Mouse (Mus musculus): ENCODE results near the gene Gbp4. TPM values are rescaled to one million over a fixed set of nuclear protein-coding genes. Genes with fewer than 3 reads are reported as not detected.
"Not testable (repeated sequence)": the region's sequence is repeated elsewhere in the genome, so short reads cannot be mapped to it uniquely, and the experiment has no call there.

Gene Gbp4
- total RNA-seq (2021), result 1 to 10 TPM; 1.1 to 2.2 TPM

- intact Hi-C loops (cut with DNase I); DNase-seq (ENCODE audit: low spot score in 2 of 2): not testable (repeated sequence)
Observed at GRCm38 (mm10) chr5:105139409-105140088, at the start of gene Gbp4, which contains the start of the genes Gbp9 and Gbp8. TSS of gene Gbp4 (minus strand) at chr5:105139586. TSS of gene Gbp9 (minus strand) at chr5:105139539. TSS of gene Gbp8 (minus strand) at chr5:105139540.

DNA sequence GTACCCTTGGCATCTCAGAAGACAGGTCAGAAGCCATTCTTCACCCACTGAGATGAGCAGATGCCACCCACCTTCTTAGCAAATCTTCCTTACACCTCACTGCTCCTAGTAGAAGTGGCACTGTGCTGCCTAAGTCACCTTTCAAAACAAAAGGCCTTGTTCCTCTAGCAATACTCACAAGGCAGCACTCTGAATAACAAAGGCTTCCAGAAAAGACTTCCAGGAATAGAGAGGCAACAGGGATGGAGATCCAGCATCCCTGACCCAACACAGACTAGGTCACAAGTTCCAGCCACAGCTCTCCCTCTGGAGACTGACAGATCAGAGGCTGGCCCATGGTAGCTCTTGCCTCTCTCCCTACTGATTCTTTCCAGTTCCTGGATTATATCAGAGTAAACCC lies 42.1 kb upstream of the Gbp4 start:
- DNase-seq (ENCODE audit: low spot score in 2 of 2), result no peak
- intact Hi-C loops (cut with DNase I), result no loop called here

GRCm38 (mm10) chr5:105156582-105156981 lies 17.2 kb upstream of the Gbp4 start:
- intact Hi-C loops (cut with DNase I), result no loop called here
- DNase-seq (ENCODE audit: low spot score in 2 of 2), result no peak

DNA sequence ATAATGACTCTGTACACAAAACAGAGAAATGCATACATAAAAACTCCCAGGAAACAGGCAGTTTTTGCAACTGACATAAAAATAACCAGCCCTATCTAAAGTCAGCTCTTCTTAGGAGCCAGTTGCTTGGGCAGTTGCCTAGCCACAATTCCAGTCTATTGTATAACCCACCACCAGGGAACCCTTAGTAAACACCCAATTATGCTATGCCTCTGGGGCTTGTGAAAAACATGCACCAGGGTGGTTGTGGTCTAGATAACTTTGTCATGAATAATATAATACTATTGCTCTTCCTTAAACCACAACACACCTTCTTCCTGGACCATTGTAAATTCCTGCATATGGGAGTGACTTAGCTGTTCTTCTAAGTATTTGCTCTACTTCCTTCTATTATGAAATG lies 14.7 kb upstream of the Gbp4 start:
- intact Hi-C loops (cut with DNase I), result no loop called here
- DNase-seq (ENCODE audit: low spot score in 2 of 2), result no peak

DNA sequence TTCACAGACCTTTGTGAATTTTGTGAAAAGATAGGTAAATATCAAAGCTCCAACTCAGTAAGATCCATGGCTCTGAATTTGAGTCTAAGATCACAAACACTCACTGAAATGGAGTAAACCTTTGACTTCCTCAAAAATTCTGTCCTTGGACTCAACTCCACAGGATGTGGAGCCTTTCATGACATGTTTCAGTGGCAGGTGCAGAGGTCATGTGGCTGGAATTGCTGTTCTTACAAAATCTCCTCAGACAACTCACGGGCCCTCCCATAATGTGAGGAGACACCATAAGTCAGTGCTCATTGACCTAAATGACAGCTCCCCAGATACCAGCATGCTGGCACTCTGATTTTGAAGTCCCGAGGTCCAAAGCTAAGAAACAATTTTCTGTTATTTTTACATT lies 8.7 kb upstream of the Gbp4 start:
- DNase-seq (ENCODE audit: low spot score in 2 of 2); intact Hi-C loops (cut with DNase I): not testable (repeated sequence)

DNA sequence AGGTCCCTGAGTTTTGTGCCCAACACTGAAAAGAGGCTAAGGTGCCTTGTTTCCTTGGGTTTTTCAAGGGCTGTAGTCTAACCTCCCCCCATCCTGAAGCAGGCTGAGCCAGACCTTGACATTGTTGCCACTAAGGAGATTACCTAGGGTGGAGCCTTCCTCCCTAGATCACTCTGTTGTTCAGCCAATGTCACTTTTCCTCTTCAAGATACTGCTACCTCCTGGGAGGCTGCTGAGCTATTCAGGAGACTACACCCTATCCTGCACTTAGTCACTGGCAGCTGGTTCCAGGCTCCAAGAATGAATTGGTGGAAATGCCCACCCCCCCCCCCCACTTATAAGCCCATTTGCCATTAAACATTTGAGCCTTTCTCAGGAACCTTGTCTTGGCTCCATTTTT lies 7.1 kb upstream of the Gbp4 start:
- intact Hi-C loops (cut with DNase I), result no loop called here

DNA sequence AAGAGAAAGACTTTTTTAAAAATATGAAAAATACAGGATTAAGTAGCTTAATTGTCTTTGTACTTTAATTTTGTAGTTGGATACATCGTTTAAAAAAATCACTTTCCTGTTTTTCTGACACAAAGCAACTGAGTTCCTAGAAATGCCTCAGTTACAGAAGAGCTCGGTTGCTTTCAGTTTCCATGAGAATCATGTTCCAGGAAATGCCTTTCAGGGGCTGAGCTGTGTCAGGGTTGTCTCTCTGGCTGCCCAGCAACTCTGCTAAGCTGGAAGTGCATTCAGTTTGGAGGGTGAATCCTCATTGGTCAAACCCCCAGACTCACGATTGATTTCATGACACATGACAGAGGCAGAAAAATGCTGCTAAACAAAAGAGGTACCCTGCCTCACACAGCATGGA lies 6.3 kb upstream of the Gbp4 start:
- intact Hi-C loops (cut with DNase I); DNase-seq (ENCODE audit: low spot score in 2 of 2): not testable (repeated sequence)

More for the DNA sequence above, 7.1 kb upstream of the Gbp4 start:
- DNase-seq (ENCODE audit: low spot score in 2 of 2), result no peak

GRCm38 (mm10) chr5:105140089-105140810 lies 864 bp upstream of the Gbp4 start:
- DNase-seq (ENCODE audit: low spot score in 2 of 2); intact Hi-C loops (cut with DNase I): not testable (repeated sequence)

DNA sequence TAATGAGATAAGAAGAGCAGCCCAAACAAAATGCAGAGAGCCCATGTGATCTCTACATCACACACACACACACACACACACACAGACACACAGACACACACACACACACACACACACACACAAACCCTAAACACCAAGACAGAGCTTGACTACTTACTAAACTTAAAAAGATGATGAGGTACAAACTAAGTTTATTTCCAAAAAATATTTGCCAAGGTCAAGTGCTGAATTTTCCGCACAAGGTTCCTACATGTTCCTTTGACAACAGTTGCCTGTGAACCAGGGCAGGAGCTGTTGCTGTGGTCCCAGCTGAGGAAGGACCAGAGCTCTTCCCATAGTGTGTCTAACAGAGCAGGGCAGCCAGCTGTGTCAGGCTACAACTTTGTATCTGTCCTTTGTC lies 480 bp downstream of the Gbp4 start:
- intact Hi-C loops (cut with DNase I), result no loop called here
- no peak for DNase-seq (ENCODE audit: low spot score in 2 of 2)

- intact Hi-C loops (cut with DNase I); DNase-seq (ENCODE audit: low spot score in 2 of 2): not testable (repeated sequence)
Observed at GRCm38 (mm10) chr5:105136706-105137304, 2.6 kb downstream of the Gbp4 start.

DNA sequence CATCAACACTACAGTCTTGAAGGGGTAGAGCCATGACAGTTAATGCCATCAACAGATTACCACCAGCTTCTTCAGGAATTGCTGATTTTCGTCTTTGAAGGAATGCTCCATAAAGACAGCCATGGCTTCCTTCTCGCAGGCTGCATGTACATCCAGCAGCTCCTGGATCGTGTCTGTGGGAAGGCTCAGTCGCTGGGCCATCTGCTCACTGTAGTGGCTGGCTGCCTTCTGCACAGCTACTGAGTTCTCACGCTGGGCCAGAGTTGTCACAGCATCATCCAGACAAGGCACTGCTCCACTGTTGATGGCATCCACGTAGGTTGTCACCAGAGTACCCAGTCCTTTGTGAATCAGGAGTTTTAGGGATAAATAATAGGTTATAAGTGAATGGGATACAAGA lies 17.7 kb downstream of the Gbp4 start:
- intact Hi-C loops (cut with DNase I), result not testable (repeated sequence)
- DNase-seq (ENCODE audit: low spot score in 2 of 2), result peak; percentile 11 to 19

DNA sequence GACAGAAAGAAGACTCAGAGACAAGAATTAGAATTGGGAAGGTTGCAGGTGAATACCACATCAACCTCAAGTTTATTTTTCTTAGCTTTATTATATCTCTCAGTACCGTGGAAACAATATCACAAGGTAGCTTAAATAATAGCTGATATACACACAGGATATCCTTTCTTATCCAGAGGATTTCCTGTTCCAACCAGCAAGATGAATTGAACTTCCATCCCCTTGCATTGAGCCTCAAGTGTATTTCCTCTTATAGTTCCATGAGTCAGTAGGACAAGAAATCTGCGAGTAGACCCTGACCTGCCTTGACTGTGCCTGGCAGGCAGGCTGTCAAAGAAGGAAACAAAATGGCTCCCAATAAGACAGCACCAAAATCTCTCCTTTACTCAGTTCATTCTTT lies 23.6 kb downstream of the Gbp4 start:
- DNase-seq (ENCODE audit: low spot score in 2 of 2), result no peak
- intact Hi-C loops (cut with DNase I), result no loop called here

DNA sequence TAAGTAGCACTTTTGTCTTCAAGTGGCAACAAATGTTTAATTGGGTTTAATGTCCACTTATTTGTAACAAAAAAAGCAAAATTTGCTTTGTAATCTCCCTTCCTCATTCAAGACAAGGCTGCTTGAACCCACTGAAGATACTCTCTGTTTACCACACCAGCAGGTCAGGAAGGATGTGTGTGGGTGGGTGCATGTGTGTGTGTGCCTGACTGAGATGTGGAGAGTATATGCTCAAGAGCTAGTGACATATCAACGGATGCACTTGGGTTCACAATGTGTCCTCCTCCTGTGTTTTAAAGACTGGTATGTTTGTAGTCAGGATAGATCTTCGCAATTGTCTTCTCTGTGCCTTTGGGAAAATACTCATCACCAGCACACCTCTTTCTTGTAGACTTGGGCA lies 24.7 kb downstream of the Gbp4 start:
- intact Hi-C loops (cut with DNase I), result no loop called here
- DNase-seq (ENCODE audit: low spot score in 2 of 2), result no peak

DNA sequence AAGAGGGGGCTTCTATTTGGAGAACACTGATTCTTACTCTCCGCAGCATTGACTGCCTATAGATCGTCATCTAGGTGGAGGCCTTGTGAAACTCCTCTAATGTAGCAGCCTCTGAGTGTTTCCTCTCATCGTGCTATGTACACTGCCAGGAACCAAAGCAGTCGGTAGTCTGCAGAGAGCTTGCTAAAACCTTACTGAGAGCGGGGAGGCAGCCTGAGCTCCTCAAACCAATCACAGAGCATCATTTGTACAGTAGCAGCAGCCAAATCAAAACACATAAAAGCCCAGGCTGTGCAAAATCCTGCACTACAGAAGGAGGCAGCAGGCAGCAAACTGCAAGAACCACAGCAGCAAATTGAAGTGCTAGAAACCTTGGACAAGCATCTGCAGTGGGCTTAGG lies 25.7 kb downstream of the Gbp4 start:
- no peak for DNase-seq (ENCODE audit: low spot score in 2 of 2)
- intact Hi-C loops (cut with DNase I), result no loop called here

DNA sequence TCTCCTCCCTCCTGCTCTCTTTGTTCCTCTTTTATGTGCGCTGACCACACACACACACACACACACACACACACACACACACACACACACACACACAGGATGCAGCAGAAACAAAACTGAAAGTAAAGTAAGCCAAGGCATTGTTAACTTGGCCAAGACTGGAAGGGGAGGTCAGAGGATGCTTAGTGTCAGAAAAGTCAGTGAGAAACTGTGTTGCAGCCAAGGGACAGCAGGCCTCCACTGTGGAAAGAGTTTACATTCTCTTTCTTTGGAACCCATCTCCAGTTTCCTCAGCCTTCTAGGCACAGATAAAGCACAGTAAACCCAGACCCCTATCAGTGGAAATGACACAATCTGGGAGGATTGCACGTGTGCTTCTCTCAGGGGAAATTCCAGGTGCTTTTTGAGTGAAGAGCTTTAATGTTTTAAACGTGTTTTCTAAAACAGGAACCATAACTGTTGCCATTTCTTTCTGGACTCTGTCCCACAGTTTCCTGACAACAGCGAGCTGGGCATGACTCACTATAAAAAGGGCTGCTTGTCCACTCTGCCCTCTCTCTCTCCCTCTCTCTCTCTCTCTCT lies 29.0 kb downstream of the Gbp4 start:
- peak in 1 of 2 experiments; percentile 14 for DNase-seq (ENCODE audit: low spot score in 2 of 2)
- intact Hi-C loops (cut with DNase I), result not testable (repeated sequence)

GRCm38 (mm10) chr5:105109775-105110174 lies 29.6 kb downstream of the Gbp4 start:
- DNase-seq (ENCODE audit: low spot score in 2 of 2); intact Hi-C loops (cut with DNase I): not testable (repeated sequence)

GRCm38 (mm10) chr5:105105689-105106088 lies 33.7 kb downstream of the Gbp4 start:
- DNase-seq (ENCODE audit: low spot score in 2 of 2); intact Hi-C loops (cut with DNase I): not testable (repeated sequence)

DNA sequence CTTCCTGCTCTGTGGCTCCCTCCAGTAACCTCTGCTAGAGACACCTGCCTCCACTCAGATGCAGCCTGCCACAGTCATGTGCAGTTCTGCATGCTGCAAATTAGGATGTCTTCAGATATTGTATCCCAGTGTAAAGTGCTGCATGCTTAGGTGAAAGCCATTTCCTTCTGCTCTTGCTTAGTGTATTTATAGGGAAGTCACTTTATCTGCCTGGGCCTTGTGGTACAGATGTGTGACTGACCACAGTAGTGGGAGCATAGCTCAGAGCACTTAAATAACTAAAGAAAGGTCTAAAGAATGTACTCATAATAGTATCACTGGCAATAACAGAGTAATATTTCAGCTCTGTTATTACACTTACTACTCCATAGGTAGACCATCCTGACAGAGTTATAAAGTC lies 57.5 kb downstream of the Gbp4 start:
- no peak for DNase-seq (ENCODE audit: low spot score in 2 of 2)
- intact Hi-C loops (cut with DNase I), result no loop called here

DNA sequence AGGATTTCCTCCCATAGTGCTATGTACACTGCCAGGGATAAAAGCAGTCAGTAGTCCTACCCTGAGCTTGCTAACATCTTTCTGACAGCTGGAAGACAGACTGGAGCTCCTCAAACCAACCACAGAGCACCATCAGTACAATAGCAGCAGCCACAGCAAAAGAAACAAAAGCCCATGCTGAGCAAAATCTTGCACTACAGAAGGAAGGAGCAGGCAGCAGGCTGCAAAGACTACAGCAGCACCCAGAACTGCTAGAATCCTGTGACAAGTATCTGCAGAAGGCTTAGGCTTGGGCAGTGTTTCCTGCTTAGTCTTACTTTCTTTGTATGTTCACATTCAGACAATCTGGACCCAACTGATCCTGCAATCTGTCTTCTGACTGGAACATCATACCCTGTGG lies 71.0 kb downstream of the Gbp4 start:
- intact Hi-C loops (cut with DNase I); DNase-seq (ENCODE audit: low spot score in 2 of 2): not testable (repeated sequence)

Data from left cerebral cortex, postnatal 36 days (tissue).